Mouse (Mus musculus): Measurements from ENCODE around the gene Nr1h4.

DNA sequence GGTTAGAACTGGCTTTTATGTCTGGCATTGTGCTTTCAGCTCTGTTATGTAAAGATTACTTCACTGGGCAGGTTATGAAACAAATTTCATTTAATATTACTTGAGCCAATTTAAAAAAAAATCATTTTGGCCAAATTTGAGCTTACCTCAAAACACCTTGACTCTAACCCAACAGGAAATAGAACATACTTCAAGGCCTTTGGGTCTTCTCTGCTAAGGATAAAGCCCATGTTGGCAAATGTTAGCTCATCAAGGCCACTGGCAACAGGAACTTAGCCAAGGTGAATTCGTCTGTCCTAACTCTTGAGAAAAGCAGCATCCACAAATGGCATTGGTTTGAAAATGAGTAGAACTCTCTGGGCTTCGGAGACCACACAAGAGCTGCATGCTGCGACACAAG is 43.1 kb downstream of the Nr1h4 start:
- TF ChIP-seq POLR2A (IDR thresholded peaks at IDR 0.05; ENCODE audit: borderline replicate concordance, extremely low read depth, low read depth, low read length) (no peak), CTCF (IDR thresholded peaks at IDR 0.05; ENCODE audit: insufficient read depth, low read length) (no peak)

Data from lung, adult 2 months (tissue).